Mouse (Mus musculus) spleen, postnatal 36 days (tissue): ENCODE results near the gene Elf2.

ENCODE experiments used
- DNase-seq, 2 experiments: peaks; one replicate each; pipeline ENCODE4 v3.0.0; 2022; ENCODE audit warnings: low spot score in 2 of 2, mixed read lengths in 1 of 2

The Elf2 gene

GRCm38 (mm10) chr3:51340552-51341267 is at the start of gene Elf2:
Elf2 (minus strand) TSS chr3:51340663.
- DNase-seq = peak; percentile 87

GRCm38 (mm10) chr3:51388904-51389303 is 48.4 kb upstream of the Elf2 start:
- DNase-seq = no peak

GRCm38 (mm10) chr3:51387868-51388381 is 47.5 kb upstream of the Elf2 start:
- no peak for DNase-seq

GRCm38 (mm10) chr3:51387134-51387451 is 46.6 kb upstream of the Elf2 start:
- no peak for DNase-seq

GRCm38 (mm10) chr3:51386441-51387133 is 46.1 kb upstream of the Elf2 start:
- DNase-seq = no peak

- no peak for DNase-seq
These were observed 42.9 kb upstream of the Elf2 start for GRCm38 (mm10) chr3:51383409-51383808.

- DNase-seq = no peak
These were observed 40.2 kb upstream of the Elf2 start for GRCm38 (mm10) chr3:51380660-51381014.

- no peak for DNase-seq
These were observed 39.6 kb upstream of the Elf2 start for GRCm38 (mm10) chr3:51379786-51380659.

- DNase-seq = no peak
These were observed 38.1 kb upstream of the Elf2 start for GRCm38 (mm10) chr3:51378665-51378946.

GRCm38 (mm10) chr3:51377878-51378664 is 37.6 kb upstream of the Elf2 start:
- DNase-seq = peak in 1 of 2 experiments; percentile 46

GRCm38 (mm10) chr3:51375307-51376265 is 35.1 kb upstream of the Elf2 start:
- DNase-seq = peak in 1 of 2 experiments; percentile 54

GRCm38 (mm10) chr3:51373544-51373943 is 33.1 kb upstream of the Elf2 start:
- no peak for DNase-seq

- DNase-seq = no peak
These were observed 32.4 kb upstream of the Elf2 start for GRCm38 (mm10) chr3:51372883-51373282.

- DNase-seq = no peak
These were observed 31.4 kb upstream of the Elf2 start for GRCm38 (mm10) chr3:51371826-51372225.

GRCm38 (mm10) chr3:51368011-51368410 is 27.5 kb upstream of the Elf2 start:
- no peak for DNase-seq

- no peak for DNase-seq
These were observed 26.5 kb upstream of the Elf2 start for GRCm38 (mm10) chr3:51366926-51367325.

GRCm38 (mm10) chr3:51365517-51365882 is 25.0 kb upstream of the Elf2 start:
- DNase-seq = no peak

GRCm38 (mm10) chr3:51364703-51365516 is 24.4 kb upstream of the Elf2 start:
- DNase-seq = peak; percentile 82 to 83

GRCm38 (mm10) chr3:51361066-51361465 is 20.6 kb upstream of the Elf2 start:
- DNase-seq = no peak
